Mouse (Mus musculus) adrenal gland, adult 2 months (tissue): Measurements from ENCODE around the gene Thbs4. TPM values are rescaled to one million over a fixed set of nuclear protein-coding genes. Genes with fewer than 3 reads are reported as not detected.

ENCODE experiments used
- DNase-seq: peaks from one replicate; pipeline ENCODE4 v3.0.0; 2021
- polyA plus RNA-seq: library from polyadenylated mRNA; depleted of rRNA; stranded (reverse); fragments of >200 nt; gene quantifications from 2 replicates; pipeline ENCODE4 v1.2.3, GENCODE M21; 2012
- total RNA-seq, 2 experiments: library from RNA; stranded (reverse); gene quantifications; 2 replicates each; pipeline ENCODE4 v1.2.3; 2021

Gene Thbs4
- total and polyA plus RNA-seq, 3 experiments = 1.3 to 3.6 (median 2.7) TPM

- no peak for DNase-seq
Observed at GRCm38 (mm10) chr13:92760519-92760918, 34.1 kb downstream of the Thbs4 start.

- no peak for DNase-seq
Observed at GRCm38 (mm10) chr13:92759096-92759495, 35.5 kb downstream of the Thbs4 start.

GRCm38 (mm10) chr13:92757972-92758585 lies 36.5 kb downstream of the Thbs4 start:
- no peak for DNase-seq

GRCm38 (mm10) chr13:92755036-92755435 lies 39.6 kb downstream of the Thbs4 start:
- DNase-seq = no peak

- no peak for DNase-seq
Observed at GRCm38 (mm10) chr13:92753676-92754075, 40.9 kb downstream of the Thbs4 start.

- peak; percentile 92 for DNase-seq
Observed at GRCm38 (mm10) chr13:92751726-92752565, 42.7 kb downstream of the Thbs4 start.

- peak; percentile 77 for DNase-seq
Observed at GRCm38 (mm10) chr13:92750976-92751518, 43.6 kb downstream of the Thbs4 start.

- DNase-seq = no peak
Observed at GRCm38 (mm10) chr13:92743337-92743736, 51.3 kb downstream of the Thbs4 start.

- no peak for DNase-seq
Observed at GRCm38 (mm10) chr13:92742886-92743285, 51.7 kb downstream of the Thbs4 start.

GRCm38 (mm10) chr13:92740671-92741270 lies 53.8 kb downstream of the Thbs4 start:
- no peak for DNase-seq

- no peak for DNase-seq
Observed at GRCm38 (mm10) chr13:92739858-92740257, 54.8 kb downstream of the Thbs4 start.

- DNase-seq = no peak
Observed at GRCm38 (mm10) chr13:92738821-92739220, 55.8 kb downstream of the Thbs4 start.

- peak; percentile 45 for DNase-seq
Observed at GRCm38 (mm10) chr13:92736516-92737300, 57.9 kb downstream of the Thbs4 start.

GRCm38 (mm10) chr13:92735693-92736092 lies 58.9 kb downstream of the Thbs4 start:
- no peak for DNase-seq

GRCm38 (mm10) chr13:92733741-92734140 lies 60.9 kb downstream of the Thbs4 start:
- no peak for DNase-seq

GRCm38 (mm10) chr13:92733252-92733651 lies 61.4 kb downstream of the Thbs4 start:
- peak; percentile 64 for DNase-seq

- DNase-seq = no peak
Observed at GRCm38 (mm10) chr13:92732836-92733235, 61.8 kb downstream of the Thbs4 start.

GRCm38 (mm10) chr13:92731811-92732210 lies 62.8 kb downstream of the Thbs4 start:
- DNase-seq = no peak

- no peak for DNase-seq
Observed at GRCm38 (mm10) chr13:92729811-92730210, 64.8 kb downstream of the Thbs4 start.

- DNase-seq = no peak
Observed at GRCm38 (mm10) chr13:92722389-92722788, 72.2 kb downstream of the Thbs4 start.

- DNase-seq = no peak
Observed at GRCm38 (mm10) chr13:92721006-92721405, 73.6 kb downstream of the Thbs4 start.
